8 mouse cellular contexts compared by ENCODE assay signal in genomic region chr1:44102939-44103338, GRCm38 (mm10). TPM values are rescaled to one million over a fixed set of nuclear protein-coding genes. Genes with fewer than 3 reads are reported as not detected.
DNase-seq lines count a peak whose midpoint lies in the region; ATAC-seq and TF ChIP-seq lines count a peak whose summit lies in the region.

No protein-coding gene starts in this region.

- peaks cover 2 to 42% of the 10 kb centered on the region in 2 experiments; a peak in 3 of 4 replicates for H3K4me1 ChIP-seq in CH12.LX (ENCODE audit: control insufficient read depth in 1 of 2, insufficient read depth in 2 of 2)
- H3K4me1 ChIP-seq in forebrain, embryonic 12.5 days = peaks cover 13% of the 10 kb centered on the region
- peaks cover 19% of the 10 kb centered on the region for H3K4me1 ChIP-seq in liver, embryonic 13.5 days (replicated peaks)

- peak; percentile 8 to 18 for DNase-seq in cerebellum, postnatal 10 days
- no peak for DNase-seq in cerebellum, postnatal 25 days
- no peak for DNase-seq in CH12.LX (ENCODE audit: extremely low read depth)
- DNase-seq in liver, embryonic 13.5 days = no peak
- no peak for DNase-seq in kidney, adult 18-20 months
- DNase-seq in natural killer cell, adult 2 months (ENCODE audit: low spot score in 2 of 2) = no peak

- H3K27ac ChIP-seq in CH12.LX (ENCODE audit: insufficient read depth, low read depth) = no peak overlapping the region
- H3K27ac ChIP-seq in forebrain, embryonic 12.5 days = no peak overlapping the region
- H3K27ac ChIP-seq in liver, embryonic 13.5 days = no peak overlapping the region

- peak overlapping the region; percentile 55 for H3K4me2 ChIP-seq in CH12.LX (ENCODE audit: insufficient read depth, low read depth, poor library complexity, severe bottlenecking)
- peak overlapping the region; percentile 68 for H3K4me2 ChIP-seq in forebrain, embryonic 12.5 days
- H3K4me2 ChIP-seq in liver, embryonic 13.5 days = peak overlapping the region; percentile 74

- dilution Hi-C loops in CH12.LX (cut with MboI; ENCODE audit: extremely low pct_ligation_motif_present, extremely low pct_unique_long_range_greater_than_20kb, low sequenced_read_pairs) = no loop called here

- WGBS in forebrain, embryonic 12.5 days = 15% methylated on average over 5 of the region's 5 CpGs
- 21% methylated on average over 5 of the region's 5 CpGs for WGBS in liver, embryonic 13.5 days (ENCODE audit: insufficient replicate concordance)

- TF ChIP-seq RAD21 in CH12.LX (IDR thresholded peaks at IDR 0.05; ENCODE audit: low read depth, low read length) = no peak

- peaks cover 6 to 10% of the 10 kb centered on the region in 2 experiments for H3K36me3 ChIP-seq in CH12.LX (replicated peaks in 1 of 2; ENCODE audit: control insufficient read depth in 1 of 2, insufficient read depth in 1 of 2, low read length in 1 of 2)
- H3K36me3 ChIP-seq in forebrain, embryonic 12.5 days (replicated peaks) = peaks cover 24% of the 10 kb centered on the region
- peaks cover 13% of the 10 kb centered on the region for H3K36me3 ChIP-seq in liver, embryonic 13.5 days

- peak; percentile 43; the same call in 1 of the 2 replicates for ATAC-seq in forebrain, embryonic 12.5 days (ENCODE audit: low FRiP score)
- no peak for ATAC-seq in liver, embryonic 13.5 days (ENCODE audit: low read depth)
- no peak for ATAC-seq in frontal cortex, adult (ENCODE audit: low TSS enrichment)

- H3K9ac ChIP-seq in CH12.LX (ENCODE audit: insufficient read depth, low read depth) = peak overlapping the region; percentile 59
- H3K9ac ChIP-seq in forebrain, embryonic 12.5 days = peak overlapping the region; percentile 88
- peak overlapping the region; percentile 91 for H3K9ac ChIP-seq in liver, embryonic 13.5 days

- TF ChIP-seq POLR2A in CH12.LX (IDR thresholded peaks at IDR 0.05; ENCODE audit: low read depth, low read length) = no peak

- H3K27me3 ChIP-seq in CH12.LX (replicated peaks) = no peaks in the 10 kb centered on the region
- no peaks in the 10 kb centered on the region for H3K27me3 ChIP-seq in forebrain, embryonic 12.5 days
- H3K27me3 ChIP-seq in liver, embryonic 13.5 days = no peaks in the 10 kb centered on the region

- H3K79me2 ChIP-seq in CH12.LX (replicated peaks; ENCODE audit: control insufficient read depth, extremely low read depth, insufficient read depth, poor library complexity, severe bottlenecking) = peaks cover 31% of the 10 kb centered on the region

- TF ChIP-seq CTCF in CH12.LX (conservative IDR thresholded peaks at IDR 0.05 in 1 of 2, IDR thresholded peaks at IDR 0.05 in 1 of 2; ENCODE audit: low read depth in 2 of 2, low read length in 2 of 2) = no peak

- no peaks in the 10 kb centered on the region for H3K9me3 ChIP-seq in CH12.LX (replicated peaks; ENCODE audit: low read length)
- no peaks in the 10 kb centered on the region for H3K9me3 ChIP-seq in forebrain, embryonic 12.5 days
- no peaks in the 10 kb centered on the region for H3K9me3 ChIP-seq in liver, embryonic 13.5 days (replicated peaks)

- H3K4me3 ChIP-seq in CH12.LX (replicated peaks in 1 of 3; ENCODE audit: low read depth in 2 of 3, low read length in 2 of 3, poor library complexity in 1 of 3) = peak overlapping the region; percentile 2 to 48 (median 27)
- H3K4me3 ChIP-seq in forebrain, embryonic 12.5 days (replicated peaks) = peak overlapping the region; percentile 83
- H3K4me3 ChIP-seq in liver, embryonic 13.5 days (replicated peaks) = peak overlapping the region; percentile 81

- in situ Hi-C loops in CH12.LX (cut with MboI; ENCODE audit: low pct_ligation_motif_present, low pct_unique_long_range_greater_than_20kb, low sequenced_read_pairs) = no loop called here

- TF ChIP-seq EP300 in CH12.LX (IDR thresholded peaks at IDR 0.05; ENCODE audit: low read length) = no peak

TF ChIP-seq in CH12.LX, 34 proteins besides CTCF, POLR2A, EP300 and RAD21:
- TF ChIP-seq SIN3A (IDR thresholded peaks at IDR 0.05; ENCODE audit: low read length) (0 out of 2 replicates have a peak, but pooled peaks have one; percentile 1), ZNF384 (IDR thresholded peaks at IDR 0.05; ENCODE audit: low read depth, low read length) (no peak)

RNA-seq across cellular contexts. Expression of gene Tex30, which starts 0.7 kb away (rescaled TPM):
- 54.2 and 69.8 TPM in 2 replicates for total RNA-seq in CH12.LX (2012; rRNA removed)
- 196 and 211 TPM in 2 replicates for total RNA-seq in CH12.LX (2014; rRNA removed)
- 89.6 and 111 TPM in 2 replicates for polyA plus RNA-seq in CH12.LX (2012; ENCODE audit: insufficient read length, low read depth)
- polyA plus RNA-seq in forebrain, embryonic 12.5 days (2016; fragmentation: Nextera tagmentation; extraction: Ambion mirVana) = 106 and 109 TPM in 2 replicates
- 80.3 and 89.4 TPM in 2 replicates for polyA plus RNA-seq in liver, embryonic 13.5 days (2015; fragmentation: Nextera tagmentation; extraction: Ambion mirVana)

RNA-seq across cellular contexts. Expression of gene Kdelc1, which starts 15.7 kb away (rescaled TPM):
- 0.04 TPM in 1 of 2 replicates, not detected in the other for total RNA-seq in CH12.LX (2012; rRNA removed)
- total RNA-seq in CH12.LX (2014; rRNA removed) = not detected in 2 replicates
- 0.16 TPM in 1 of 2 replicates, not detected in the other for polyA plus RNA-seq in CH12.LX (2012; ENCODE audit: insufficient read length, low read depth)
- polyA plus RNA-seq in forebrain, embryonic 12.5 days (2016; fragmentation: Nextera tagmentation; extraction: Ambion mirVana) = 51.3 and 55.0 TPM in 2 replicates
- polyA plus RNA-seq in liver, embryonic 13.5 days (2015; fragmentation: Nextera tagmentation; extraction: Ambion mirVana) = 21.6 and 24.1 TPM in 2 replicates

RNA-seq across cellular contexts. Expression of gene Bivm, which starts 15.8 kb away (rescaled TPM):
- 0.04 TPM in 1 of 2 replicates, not detected in the other for total RNA-seq in CH12.LX (2012; rRNA removed)
- total RNA-seq in CH12.LX (2014; rRNA removed) = 0.05 and 0.11 TPM in 2 replicates
- polyA plus RNA-seq in CH12.LX (2012; ENCODE audit: insufficient read length, low read depth) = 0.07 and 0.09 TPM in 2 replicates
- 29.2 and 29.3 TPM in 2 replicates for polyA plus RNA-seq in forebrain, embryonic 12.5 days (2016; fragmentation: Nextera tagmentation; extraction: Ambion mirVana)
- polyA plus RNA-seq in liver, embryonic 13.5 days (2015; fragmentation: Nextera tagmentation; extraction: Ambion mirVana) = 4.4 and 5.6 TPM in 2 replicates

RNA-seq across cellular contexts. Expression of gene Gm8251, which starts 41.2 kb away (rescaled TPM):
- total RNA-seq in CH12.LX (2012; rRNA removed) (0.08 and 0.13 TPM in 2 replicates), CH12.LX (2014; rRNA removed) (0.13 and 0.24 TPM in 2 replicates)
- 0.23 and 0.34 TPM in 2 replicates for polyA plus RNA-seq in CH12.LX (2012; ENCODE audit: insufficient read length, low read depth)
- 0.14 and 0.29 TPM in 2 replicates for polyA plus RNA-seq in forebrain, embryonic 12.5 days (2016; fragmentation: Nextera tagmentation; extraction: Ambion mirVana)
- polyA plus RNA-seq in liver, embryonic 13.5 days (2015; fragmentation: Nextera tagmentation; extraction: Ambion mirVana) = 0.13 and 0.20 TPM in 2 replicates

RNA-seq across cellular contexts. Expression of gene Ercc5, which starts 44.6 kb away (rescaled TPM):
- total RNA-seq in CH12.LX (2012; rRNA removed) (9.8 and 11.7 TPM in 2 replicates), CH12.LX (2014; rRNA removed) (7.1 and 7.4 TPM in 2 replicates)
- polyA plus RNA-seq in CH12.LX (2012; ENCODE audit: insufficient read length, low read depth) = 8.2 and 8.9 TPM in 2 replicates
- polyA plus RNA-seq in forebrain, embryonic 12.5 days (2016; fragmentation: Nextera tagmentation; extraction: Ambion mirVana) = 44.5 and 45.0 TPM in 2 replicates
- polyA plus RNA-seq in liver, embryonic 13.5 days (2015; fragmentation: Nextera tagmentation; extraction: Ambion mirVana) = 5.9 and 6.9 TPM in 2 replicates

Comparison
In these comparisons a context has a peak if more than half of its experiments do, and no peak if none do; other contexts are left out.
1. DNase-seq: peak in cerebellum, postnatal 10 days (2 of 2); none in cerebellum, postnatal 25 days (0 of 2), CH12.LX (single experiment), liver, embryonic 13.5 days (single experiment), kidney, adult 18-20 months (single experiment) and natural killer cell, adult 2 months (0 of 2).
2. H3K4me3 ChIP-seq: peak in every context shown above with its lines; median percentile 83 in forebrain, embryonic 12.5 days; 81 in liver, embryonic 13.5 days; 27 in CH12.LX.
3. RNA of gene Kdelc1, which starts 15.7 kb away (polyA plus RNA-seq): 51.3 to 55.0 TPM in forebrain, embryonic 12.5 days and 21.6 to 24.1 TPM in liver, embryonic 13.5 days; 0.16 TPM in CH12.LX; every median in the first group is over 10 times any median in the second.
4. Peak in every context shown above with its lines, with median percentiles within 50 percentile points of each other: H3K4me2 ChIP-seq and H3K9ac ChIP-seq.